In the genomic region with DNA sequence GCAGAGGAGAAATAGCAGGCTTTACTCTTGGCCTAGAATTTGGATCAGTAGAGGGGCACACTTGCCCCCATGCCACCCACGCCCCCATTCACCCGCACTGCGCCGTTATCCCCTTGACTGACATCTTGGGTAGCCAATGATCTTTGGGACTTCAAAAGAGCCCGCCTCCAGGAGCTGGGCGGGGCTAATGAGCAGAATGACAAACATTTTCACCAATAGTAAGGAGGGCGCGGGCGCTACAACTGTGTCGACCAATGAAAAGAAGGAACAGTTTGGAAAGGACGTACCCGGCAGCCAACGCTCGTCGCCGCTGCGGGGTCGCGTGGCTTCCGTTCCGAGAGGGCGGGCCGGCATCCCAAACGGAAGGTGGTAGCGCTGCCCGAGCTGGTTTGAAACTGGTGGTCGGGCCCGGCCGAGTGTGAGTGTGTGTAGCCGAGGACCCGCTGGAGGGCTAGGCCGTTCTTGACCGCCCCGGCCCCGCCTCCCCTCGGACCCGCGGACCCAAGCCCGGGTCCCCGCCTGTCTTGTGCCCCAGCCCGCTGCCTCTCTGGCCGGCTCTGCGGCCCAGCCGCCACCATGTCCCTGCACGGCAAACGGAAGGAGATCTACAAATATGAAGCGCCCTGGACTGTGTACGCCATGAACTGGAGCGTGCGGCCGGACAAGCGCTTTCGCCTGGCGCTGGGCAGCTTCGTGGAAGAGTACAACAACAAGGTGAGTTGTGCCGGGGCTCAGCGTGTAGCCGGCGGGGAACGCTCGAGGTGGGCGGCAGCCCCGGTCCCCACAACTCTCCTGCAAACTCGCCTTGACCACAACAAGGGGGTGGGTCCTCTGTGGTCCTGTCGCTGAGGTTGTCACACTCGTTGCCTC, we compare ENCODE assay signal across 1 mouse cellular context.
A peak's percentile ranks its signal among the peaks of the same experiment; 100 is the strongest.
TF ChIP-seq lines count a peak whose summit lies in the region.

Gene Dcaf7, plus strand, starts transcription at position 325 of the 870 bp plus-strand sequence.

TF ChIP-seq in CH12.LX, 34 proteins besides CTCF, POLR2A, EP300 and RAD21 (continued from another document):
- TF ChIP-seq TCF12 (IDR thresholded peaks at IDR 0.05; ENCODE audit: low read depth, low read length) (peak; percentile 69), ZKSCAN1 (IDR thresholded peaks at IDR 0.05; ENCODE audit: borderline replicate concordance, low read depth, low read length) (no peak), NELFE (IDR thresholded peaks at IDR 0.05; ENCODE audit: low read depth, low read length) (peak; percentile 72), JUND (conservative IDR thresholded peaks at IDR 0.05; ENCODE audit: low read depth, low read length) (0 out of 2 replicates have a peak, but pooled peaks have one; percentile 18), ELF1 (IDR thresholded peaks at IDR 0.05; ENCODE audit: low read depth, low read length) (peak; percentile 71), MAFK (IDR thresholded peaks at IDR 0.05; ENCODE audit: insufficient replicate concordance, low read length) (no peak), IRF4 (IDR thresholded peaks at IDR 0.05; ENCODE audit: low read depth, low read length) (0 out of 2 replicates have a peak, but pooled peaks have one; percentile 39), CHD2 (IDR thresholded peaks at IDR 0.05; ENCODE audit: low read length) (peak; percentile 98), UBTF (IDR thresholded peaks at IDR 0.05; ENCODE audit: low read depth, low read length) (peak; percentile 58; the same call in 1 of the 2 replicates), CHD1 (IDR thresholded peaks at IDR 0.05; ENCODE audit: low read depth, low read length) (no peak), JUN (IDR thresholded peaks at IDR 0.05; ENCODE audit: insufficient read depth, low read depth, low read length) (no peak), ETS1 (conservative IDR thresholded peaks at IDR 0.05; ENCODE audit: low read depth, low read length) (no peak), SMC3 (IDR thresholded peaks at IDR 0.05; ENCODE audit: low read depth, low read length) (no peak), SIN3A (IDR thresholded peaks at IDR 0.05; ENCODE audit: low read length) (peak; percentile 89), GABPA (IDR thresholded peaks at IDR 0.05; ENCODE audit: insufficient replicate concordance, low read depth, low read length) (no peak; the same call in 1 of the 2 replicates), MXI1 (IDR thresholded peaks at IDR 0.05; ENCODE audit: low read depth, low read length) (peak; percentile 86), MAX (IDR thresholded peaks at IDR 0.05; ENCODE audit: low read length) (peak; percentile 81; the same call in 1 of the 2 replicates), ZMIZ1 (IDR thresholded peaks at IDR 0.05; ENCODE audit: low read depth, low read length) (peak; percentile 68; the same call in 1 of the 2 replicates), ZNF384 (IDR thresholded peaks at IDR 0.05; ENCODE audit: low read depth, low read length) (no peak), ZC3H11A (IDR thresholded peaks at IDR 0.05; ENCODE audit: low read depth, low read length) (no peak), MYC (IDR thresholded peaks at IDR 0.05; ENCODE audit: low read depth, low read length) (peak; percentile 45; the same call in 1 of the 2 replicates), MAZ (IDR thresholded peaks at IDR 0.05; ENCODE audit: low read depth, low read length) (peak; percentile 49; the same call in 1 of the 2 replicates), RCOR1 (conservative IDR thresholded peaks at IDR 0.05; ENCODE audit: low read depth, low read length) (no peak)
